Mouse (Mus musculus) liver, embryonic 14.5 days (tissue): Measurements from ENCODE around the gene Celf2. TPM values are rescaled to one million over a fixed set of nuclear protein-coding genes. Genes with fewer than 3 reads are reported as not detected.

Experiments
- ATAC-seq: fragments of 200-750 bp; cut with Nextera tagmentation; 2 replicates; pipeline ENCODE4 v1.8.0; 2017; ENCODE audit warnings: moderate number of reproducible peaks, mild to moderate bottlenecking, moderate library complexity; ENCODE audit not compliant: insufficient read depth
- DNase-seq, 3 experiments: peaks; one replicate each; pipeline ENCODE4 v3.0.0-alpha.2; 2012 to 2013; ENCODE audit warnings: low read depth in 3 of 3, low spot score in 3 of 3
- H3K27ac ChIP-seq: fragments of 300-500 bp; sonication (generic); 2 replicates; pipeline ENCODE4 v1.5.1; 2014; ENCODE audit warnings: moderate library complexity, mild to moderate bottlenecking, control low read depth, inconsistent platforms
- H3K27me3 ChIP-seq: fragments of 300-500 bp; sonication (generic); 2 replicates; pipeline ENCODE4 v1.6.1; 2014; ENCODE audit warnings: mild to moderate bottlenecking, low read length, moderate library complexity; ENCODE audit not compliant: control insufficient read depth, insufficient read depth
- H3K36me3 ChIP-seq: fragments of 300-500 bp; sonication (generic); replicated peaks from 2 replicates; pipeline ENCODE4 v1.6.1; 2014; ENCODE audit warnings: low read depth; ENCODE audit not compliant: control insufficient read depth, insufficient read depth
- H3K4me1 ChIP-seq, 2 experiments: fragments of 200-500 bp in 1 of 2; fragments of 300-500 bp in 1 of 2; sonication (generic) in 1 of 2; replicated peaks; 2 replicates each; pipeline ENCODE4 v1.6.1; 2012 to 2014; ENCODE audit warnings: antibody characterized with exemption in 1 of 2, inconsistent platforms in 1 of 2, low read length in 1 of 2; ENCODE audit not compliant: control insufficient read depth in 2 of 2, insufficient read depth in 2 of 2
- H3K4me2 ChIP-seq: fragments of 300-500 bp; sonication (generic); 2 replicates; pipeline ENCODE4 v1.6.1; 2014; ENCODE audit warnings: low read depth, mild to moderate bottlenecking, control low read depth, moderate library complexity
- H3K4me3 ChIP-seq, 2 experiments: fragments of 200-500 bp in 1 of 2; fragments of 300-500 bp in 1 of 2; sonication (generic) in 1 of 2; 2 replicates each; pipeline ENCODE4 v1.5.1; 2012 to 2014; ENCODE audit warnings: low read depth in 2 of 2, low read length in 2 of 2, mild to moderate bottlenecking in 2 of 2, control low read depth in 1 of 2, inconsistent platforms in 1 of 2, moderate library complexity in 1 of 2; ENCODE audit not compliant: insufficient read depth in 1 of 2
- H3K9ac ChIP-seq: fragments of 300-500 bp; sonication (generic); replicated peaks from 2 replicates; pipeline ENCODE4 v1.6.1; 2014; ENCODE audit warnings: mild to moderate bottlenecking, control low read depth, moderate library complexity
- H3K9me3 ChIP-seq: fragments of 300-500 bp; sonication (generic); 2 replicates; pipeline ENCODE4 v1.6.1; 2016; ENCODE audit warnings: low read length, mixed read lengths; ENCODE audit not compliant: control insufficient read depth
- CTCF ChIP-seq: IDR thresholded peaks from 2 replicates; pipeline ENCODE4 v1.5.1; 2016; ENCODE audit warnings: antibody characterized with exemption, low read depth, control low read depth
- EP300 ChIP-seq: IDR thresholded peaks from 2 replicates; pipeline ENCODE4 v1.6.1; 2016; ENCODE audit warnings: antibody characterized with exemption, low read depth
- WGBS: fragments of 180-500 bp; shearing (Covaris S2); extraction: QIAGEN DNeasy Blood & Tissue Kit; methylation state at CpG from one replicate; pipeline ENCODE4 v1.1.7; 2014; ENCODE audit not compliant: insufficient replicate concordance; 5-methylcytosine and 5-hydroxymethylcytosine counted together
- polyA plus RNA-seq, 2 experiments: library from polyadenylated mRNA; depleted of rRNA in 1 of 2; stranded (reverse) in 1 of 2; unstranded in 1 of 2; fragments of >200 nt; fragmentation: Nextera tagmentation in 1 of 2; extraction: Ambion mirVana in 1 of 2; gene quantifications; 2 replicates each; pipeline versions ENCODE4 v1.2.1 to v1.2.3; 2012 to 2014

Celf2 gene
- polyA plus RNA-seq, 2 experiments = 3.9 to 7.8 TPM

GRCm38 (mm10) chr2:6572976-6573375 lies 936.4 kb downstream of the Celf2 start:
- no peak for TF ChIP-seq CTCF
- no peak for TF ChIP-seq EP300
- H3K4me1 ChIP-seq = no peaks in the 10 kb centered on the region
- H3K4me2 ChIP-seq = no peak overlapping the region
- H3K36me3 ChIP-seq = no peaks in the 10 kb centered on the region
- H3K9me3 ChIP-seq = no peaks in the 10 kb centered on the region
- H3K4me3 ChIP-seq = no peak overlapping the region
- H3K27ac ChIP-seq = no peak overlapping the region
- H3K9ac ChIP-seq = no peak overlapping the region
- H3K27me3 ChIP-seq = no peaks in the 10 kb centered on the region
- ATAC-seq (no peak), DNase-seq (no peak)
- 69% methylated on average over 5 of the region's 5 CpGs for WGBS

- H3K4me3 ChIP-seq = no peak overlapping the region
- no peak overlapping the region for H3K27ac ChIP-seq
- H3K36me3 ChIP-seq = no peaks in the 10 kb centered on the region
- H3K9ac ChIP-seq = no peak overlapping the region
- H3K27me3 ChIP-seq = no peaks in the 10 kb centered on the region
- ATAC-seq = no peak
- no peak overlapping the region for H3K4me2 ChIP-seq
- no peak for DNase-seq
- H3K9me3 ChIP-seq = no peaks in the 10 kb centered on the region
- no peaks in the 10 kb centered on the region for H3K4me1 ChIP-seq
- 47% methylated on average over 1 of the region's 1 CpGs for WGBS
- no peak for TF ChIP-seq EP300
- TF ChIP-seq CTCF = no peak
These were observed 940.3 kb downstream of the Celf2 start for GRCm38 (mm10) chr2:6569040-6569542.

- ATAC-seq (no peak), DNase-seq (no peak)
- WGBS = 59% methylated on average over 3 of the region's 3 CpGs
- no peak overlapping the region for H3K9ac ChIP-seq
- no peak for TF ChIP-seq CTCF
- TF ChIP-seq EP300 = no peak
- H3K36me3 ChIP-seq = no peaks in the 10 kb centered on the region
- no peak overlapping the region for H3K4me2 ChIP-seq
- H3K27ac ChIP-seq = no peak overlapping the region
- H3K27me3 ChIP-seq = no peaks in the 10 kb centered on the region
- no peaks in the 10 kb centered on the region for H3K4me1 ChIP-seq
- no peak overlapping the region for H3K4me3 ChIP-seq
- H3K9me3 ChIP-seq = no peaks in the 10 kb centered on the region
These were observed 944.2 kb downstream of the Celf2 start for GRCm38 (mm10) chr2:6565175-6565574.

GRCm38 (mm10) chr2:6561337-6561736 lies 948.0 kb downstream of the Celf2 start:
- Histone ChIP-seq H3K36me3 (no peaks in the 10 kb centered on the region), H3K4me2 (no peak overlapping the region), H3K4me1 (no peaks in the 10 kb centered on the region), H3K4me3 (no peak overlapping the region), H3K27ac (no peak overlapping the region), H3K9me3 (no peaks in the 10 kb centered on the region), H3K27me3 (no peaks in the 10 kb centered on the region), H3K9ac (no peak overlapping the region)
- ATAC-seq = no peak
- WGBS = 57% methylated on average over 3 of the region's 3 CpGs
- no peak for DNase-seq
- no peak for TF ChIP-seq CTCF
- no peak for TF ChIP-seq EP300

GRCm38 (mm10) chr2:6560802-6561201 lies 948.6 kb downstream of the Celf2 start:
- Histone ChIP-seq H3K27me3 (no peaks in the 10 kb centered on the region), H3K27ac (no peak overlapping the region), H3K4me3 (no peak overlapping the region), H3K4me1 (no peaks in the 10 kb centered on the region), H3K9me3 (no peaks in the 10 kb centered on the region), H3K36me3 (no peaks in the 10 kb centered on the region), H3K4me2 (no peak overlapping the region), H3K9ac (no peak overlapping the region)
- no peak for DNase-seq
- TF ChIP-seq CTCF = no peak
- TF ChIP-seq EP300 = no peak
- no peak for ATAC-seq
- WGBS = 68% methylated on average over 3 of the region's 3 CpGs

GRCm38 (mm10) chr2:6559581-6559980 lies 949.8 kb downstream of the Celf2 start:
- no peak for ATAC-seq
- WGBS = 69% methylated on average over 2 of the region's 2 CpGs
- Histone ChIP-seq H3K9me3 (no peaks in the 10 kb centered on the region), H3K4me2 (no peak overlapping the region), H3K4me1 (no peaks in the 10 kb centered on the region), H3K9ac (no peak overlapping the region), H3K4me3 (no peak overlapping the region), H3K27ac (no peak overlapping the region), H3K36me3 (no peaks in the 10 kb centered on the region), H3K27me3 (no peaks in the 10 kb centered on the region)
- TF ChIP-seq CTCF = no peak
- TF ChIP-seq EP300 = no peak
- DNase-seq = no peak
